Mouse (Mus musculus): ENCODE data around the gene St3gal4. TPM values are rescaled to one million over a fixed set of nuclear protein-coding genes. Genes with fewer than 3 reads are reported as not detected.

The St3gal4 gene
- polyA plus RNA-seq, 1 experiment from 2014 or later: 53.6 TPM

GRCm38 (mm10) chr9:35108916-35109315, 10.2 kb downstream of the St3gal4 start:
- no peak for ATAC-seq

GRCm38 (mm10) chr9:35108066-35108465, 11.0 kb downstream of the St3gal4 start:
- CTCF ChIA-PET: no interaction called here
- ATAC-seq (no peak), DNase-seq (ENCODE audit: low read depth, low spot score) (no peak)
- no peaks in the 10 kb centered on the region for H3K27me3 ChIP-seq
- POLR2A ChIA-PET: interaction anchor here (0.5 kb wide), 1 partner anchor 396 kb away, joined by 5 read pairs; no protein-coding TSS in a partner anchor
- no peak for TF ChIP-seq CTCF (IDR thresholded peaks at IDR 0.05)
- in situ Hi-C loops (cut with MboI; ENCODE audit: low pct_unique_long_range_greater_than_20kb): no loop called here

More at GRCm38 (mm10) chr9:35108916-35109315, 10.2 kb downstream of the St3gal4 start:
- in situ Hi-C loops (cut with MboI; ENCODE audit: low pct_unique_long_range_greater_than_20kb): no loop called here
- no peak for DNase-seq (ENCODE audit: low read depth, low spot score)
- no peaks in the 10 kb centered on the region for H3K27me3 ChIP-seq
- ChIA-PET CTCF (no interaction called here), POLR2A (no interaction called here)
- TF ChIP-seq CTCF (IDR thresholded peaks at IDR 0.05): no peak

- H3K27me3 ChIP-seq: no peaks in the 10 kb centered on the region
- in situ Hi-C loops (cut with MboI; ENCODE audit: low pct_unique_long_range_greater_than_20kb): no loop called here
- ATAC-seq: no peak
- no peak for DNase-seq (ENCODE audit: low read depth, low spot score)
- POLR2A ChIA-PET: no interaction called here
- TF ChIP-seq CTCF (IDR thresholded peaks at IDR 0.05): no peak
- CTCF ChIA-PET: no interaction called here
These were observed 11.7 kb downstream of the St3gal4 start for GRCm38 (mm10) chr9:35107396-35107795.

- no peak for ATAC-seq
- no peak for DNase-seq (ENCODE audit: low read depth, low spot score)
- ChIA-PET CTCF (interaction anchor here (2.0 kb wide), 1 partner anchor 9 kb away, joined by 5 read pairs; no protein-coding TSS in a partner anchor), POLR2A (no interaction called here)
- in situ Hi-C loops (cut with MboI; ENCODE audit: low pct_unique_long_range_greater_than_20kb): no loop called here
- TF ChIP-seq CTCF (IDR thresholded peaks at IDR 0.05): no peak
- H3K27me3 ChIP-seq: no peaks in the 10 kb centered on the region
These were observed 12.9 kb downstream of the St3gal4 start for GRCm38 (mm10) chr9:35105884-35106880.

GRCm38 (mm10) chr9:35105438-35105837, 13.6 kb downstream of the St3gal4 start:
- DNase-seq (ENCODE audit: low read depth, low spot score) (no peak), ATAC-seq (no peak)
- no peak for TF ChIP-seq CTCF (IDR thresholded peaks at IDR 0.05)
- in situ Hi-C loops (cut with MboI; ENCODE audit: low pct_unique_long_range_greater_than_20kb): no loop called here
- no peaks in the 10 kb centered on the region for H3K27me3 ChIP-seq
- CTCF ChIA-PET: interaction anchor here (2.0 kb wide), 1 partner anchor 9 kb away, joined by 5 read pairs; no protein-coding TSS in a partner anchor
- POLR2A ChIA-PET: no interaction called here

- TF ChIP-seq CTCF (IDR thresholded peaks at IDR 0.05): no peak
- DNase-seq (ENCODE audit: low read depth, low spot score) (no peak), ATAC-seq (no peak)
- ChIA-PET CTCF (interaction anchor here (2.0 kb wide), 1 partner anchor 10 kb away, joined by 5 read pairs; no protein-coding TSS in a partner anchor), POLR2A (no interaction called here)
- in situ Hi-C loops (cut with MboI; ENCODE audit: low pct_unique_long_range_greater_than_20kb): no loop called here
- no peaks in the 10 kb centered on the region for H3K27me3 ChIP-seq
These were observed 14.4 kb downstream of the St3gal4 start for GRCm38 (mm10) chr9:35104711-35105110.

- no peak for TF ChIP-seq CTCF (IDR thresholded peaks at IDR 0.05)
These were observed 20.3 kb downstream of the St3gal4 start for GRCm38 (mm10) chr9:35098762-35099161.

GRCm38 (mm10) chr9:35097901-35098300, 21.2 kb downstream of the St3gal4 start:
- CTCF ChIA-PET: interaction anchor here (0.8 to 1.4 kb wide), 2 partner anchors 36 to 79 kb away, joined by 3 read pairs; no protein-coding TSS in a partner anchor
- DNase-seq (ENCODE audit: low read depth, low spot score) (no peak), ATAC-seq (no peak)
- H3K27me3 ChIP-seq: no peaks in the 10 kb centered on the region
- POLR2A ChIA-PET: interaction anchor here (1.4 kb wide), 1 partner anchor 20 kb away, joined by 3 read pairs; no protein-coding TSS in a partner anchor
- TF ChIP-seq CTCF (IDR thresholded peaks at IDR 0.05): no peak
- in situ Hi-C loops (cut with MboI; ENCODE audit: low pct_unique_long_range_greater_than_20kb): no loop called here

More at GRCm38 (mm10) chr9:35098762-35099161, 20.3 kb downstream of the St3gal4 start:
- H3K27me3 ChIP-seq: no peaks in the 10 kb centered on the region
- in situ Hi-C loops (cut with MboI; ENCODE audit: low pct_unique_long_range_greater_than_20kb): no loop called here
- DNase-seq (ENCODE audit: low read depth, low spot score): no peak
- ATAC-seq: no peak
- POLR2A ChIA-PET: interaction anchor here (1.4 kb wide), 1 partner anchor 19 kb away, joined by 3 read pairs; no protein-coding TSS in a partner anchor
- CTCF ChIA-PET: interaction anchor here (0.8 kb wide), 1 partner anchor 37 kb away, joined by 3 read pairs; no protein-coding TSS in a partner anchor

GRCm38 (mm10) chr9:35095726-35096125, 23.3 kb downstream of the St3gal4 start:
- peak; percentile 35 for DNase-seq (ENCODE audit: low read depth, low spot score)
- H3K27me3 ChIP-seq: no peaks in the 10 kb centered on the region
- CTCF ChIA-PET: no interaction called here
- in situ Hi-C loops (cut with MboI; ENCODE audit: low pct_unique_long_range_greater_than_20kb): no loop called here
- no peak for TF ChIP-seq CTCF (IDR thresholded peaks at IDR 0.05)
- POLR2A ChIA-PET: no interaction called here
- ATAC-seq: peak; percentile 91

- ChIA-PET CTCF (interaction anchor here (2.4 kb wide), 1 partner anchor 32 kb away, joined by 6 read pairs; no protein-coding TSS in a partner anchor), POLR2A (no interaction called here)
- in situ Hi-C loops (cut with MboI; ENCODE audit: low pct_unique_long_range_greater_than_20kb): no loop called here
- DNase-seq (ENCODE audit: low read depth, low spot score) (no peak), ATAC-seq (no peak)
- TF ChIP-seq CTCF (IDR thresholded peaks at IDR 0.05): no peak
- no peaks in the 10 kb centered on the region for H3K27me3 ChIP-seq
These were observed 25.7 kb downstream of the St3gal4 start for GRCm38 (mm10) chr9:35093350-35093749.

GRCm38 (mm10) chr9:35092904-35093303, 26.2 kb downstream of the St3gal4 start:
- no peak for ATAC-seq
- no peaks in the 10 kb centered on the region for H3K27me3 ChIP-seq
- CTCF ChIA-PET: interaction anchor here (2.4 kb wide), 1 partner anchor 31 kb away, joined by 6 read pairs; no protein-coding TSS in a partner anchor
- POLR2A ChIA-PET: no interaction called here
- in situ Hi-C loops (cut with MboI; ENCODE audit: low pct_unique_long_range_greater_than_20kb): no loop called here
- DNase-seq (ENCODE audit: low read depth, low spot score): no peak
- TF ChIP-seq CTCF (IDR thresholded peaks at IDR 0.05): no peak
